Mouse (Mus musculus): ENCODE results near the gene Smarcc1. TPM values are rescaled to one million over a fixed set of nuclear protein-coding genes. Genes with fewer than 3 reads are reported as not detected.

Smarcc1 gene
- polyA plus RNA-seq, 1 experiment from 2014 or later = 120 TPM

DNA sequence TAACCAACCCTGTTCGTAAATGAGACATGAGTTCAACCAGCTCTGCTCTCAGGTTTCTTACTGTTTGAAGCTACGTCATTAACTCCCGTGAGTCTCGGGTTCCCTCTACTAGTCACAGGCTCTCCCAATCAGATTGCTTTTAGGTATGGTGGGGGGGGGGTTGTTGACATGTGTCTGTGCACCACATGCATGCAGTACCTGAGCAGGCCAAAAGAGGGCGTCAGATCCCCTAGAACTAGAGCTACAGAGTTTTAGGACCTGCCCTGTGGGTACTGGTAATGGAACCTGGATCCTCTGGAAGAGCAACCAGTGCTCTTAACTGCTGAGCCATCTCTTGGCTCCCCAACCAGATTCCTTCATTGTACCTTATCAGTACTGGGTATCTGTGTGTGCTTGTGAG, 158.4 kb downstream of the Smarcc1 start:
- 70% methylated on average over 5 of the region's 5 CpGs for WGBS
- Histone ChIP-seq H3K4me1 (ENCODE audit: control insufficient read depth, insufficient read depth, low read length) (no peaks in the 10 kb centered on the region), H3K9me3 (replicated peaks; ENCODE audit: control insufficient read depth, low read length) (no peaks in the 10 kb centered on the region), H3K9ac (ENCODE audit: low read length) (no peak overlapping the region), H3K27ac (ENCODE audit: low read depth, low read length) (no peak overlapping the region), H3K4me3 (ENCODE audit: low read depth, low read length) (no peak overlapping the region), H3K36me3 (ENCODE audit: control insufficient read depth, insufficient read depth, low read length) (no peaks in the 10 kb centered on the region), H3K27me3 (replicated peaks; ENCODE audit: control insufficient read depth, insufficient read depth, low read length) (no peaks in the 10 kb centered on the region), H3K4me2 (ENCODE audit: low read length) (no peak overlapping the region)
- no peak for ATAC-seq
- no peak for DNase-seq (ENCODE audit: low spot score)

- no peak for ATAC-seq
- Histone ChIP-seq H3K4me2 (ENCODE audit: low read length) (no peak overlapping the region), H3K27me3 (replicated peaks; ENCODE audit: control insufficient read depth, insufficient read depth, low read length) (no peaks in the 10 kb centered on the region), H3K36me3 (ENCODE audit: control insufficient read depth, insufficient read depth, low read length) (no peaks in the 10 kb centered on the region), H3K4me3 (ENCODE audit: low read depth, low read length) (no peak overlapping the region), H3K27ac (ENCODE audit: low read depth, low read length) (no peak overlapping the region), H3K4me1 (ENCODE audit: control insufficient read depth, insufficient read depth, low read length) (no peaks in the 10 kb centered on the region), H3K9ac (ENCODE audit: low read length) (no peak overlapping the region), H3K9me3 (replicated peaks; ENCODE audit: control insufficient read depth, low read length) (no peaks in the 10 kb centered on the region)
- WGBS = 48% methylated on average over 8 of the region's 8 CpGs
- DNase-seq (ENCODE audit: low spot score) = no peak
Measured at GRCm38 (mm10) chr9:110277431-110277881, 159.9 kb downstream of the Smarcc1 start.

DNA sequence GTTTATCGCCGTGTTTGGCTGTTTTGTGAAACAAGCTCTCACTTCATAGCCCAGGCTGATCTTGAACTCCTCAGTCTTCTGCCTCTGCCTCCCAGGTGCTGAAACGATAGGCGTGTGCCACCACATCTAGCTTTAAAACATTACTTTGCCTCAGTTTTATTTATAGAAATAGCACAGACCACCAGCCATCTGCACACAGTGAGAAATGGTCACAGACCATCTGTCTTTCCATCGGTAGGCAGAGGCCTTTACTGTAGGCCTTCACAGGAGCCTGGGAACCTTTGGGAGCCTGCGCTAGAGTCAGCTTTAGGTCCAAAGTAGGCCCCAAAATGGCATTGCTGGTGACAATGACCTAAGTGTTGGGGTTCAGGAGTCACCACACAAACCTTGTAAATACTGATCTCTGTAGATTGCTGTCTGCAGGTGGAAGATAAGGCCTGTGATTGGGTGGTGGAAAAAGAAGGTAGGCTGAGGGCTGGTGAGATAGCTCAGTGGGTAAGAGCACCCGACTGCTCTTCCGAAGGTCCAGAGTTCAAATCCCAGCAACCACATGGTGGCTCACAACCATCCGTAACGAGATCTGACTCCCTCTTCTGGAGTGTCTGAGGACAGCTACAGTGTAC, 166.7 kb downstream of the Smarcc1 start:
- H3K27ac ChIP-seq (ENCODE audit: low read depth, low read length) = no peak overlapping the region

DNA sequence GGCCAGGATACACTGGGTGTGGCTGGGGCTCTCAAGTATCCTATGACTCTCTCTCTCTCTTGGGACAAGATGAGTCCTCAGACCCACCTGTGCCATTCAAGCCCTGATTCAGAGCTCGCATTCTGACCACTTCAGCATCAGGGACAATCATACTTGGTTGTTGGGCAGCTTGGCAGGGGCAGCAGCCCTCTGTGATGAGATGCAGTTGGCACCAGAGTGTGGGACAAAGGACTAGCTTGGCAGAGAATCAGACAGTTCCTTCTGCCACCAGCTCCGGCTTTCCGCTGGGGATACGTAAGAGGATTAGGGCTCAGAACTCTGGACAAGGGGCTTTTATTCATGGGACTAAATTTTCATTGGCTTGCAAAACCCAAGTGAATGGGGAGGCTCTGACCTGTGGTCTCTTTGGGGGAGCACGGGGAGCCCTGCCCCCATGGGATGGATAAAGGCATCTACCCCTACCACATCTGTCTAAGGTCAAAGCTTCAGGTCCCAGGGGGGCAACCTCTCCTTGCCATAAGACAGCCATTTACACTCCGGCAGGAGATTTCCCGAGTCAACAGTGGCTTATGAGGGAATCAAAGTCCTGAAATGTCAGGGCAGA, 169.9 kb downstream of the Smarcc1 start:
- peak; percentile 91 for DNase-seq (ENCODE audit: low spot score)
- ATAC-seq = peak; percentile 93
- Histone ChIP-seq H3K4me3 (ENCODE audit: low read depth, low read length) (no peak overlapping the region), H3K9ac (ENCODE audit: low read length) (no peak overlapping the region), H3K27ac (ENCODE audit: low read depth, low read length) (peak overlapping the region; percentile 74), H3K27me3 (replicated peaks; ENCODE audit: control insufficient read depth, insufficient read depth, low read length) (no peaks in the 10 kb centered on the region), H3K4me2 (ENCODE audit: low read length) (no peak overlapping the region), H3K36me3 (ENCODE audit: control insufficient read depth, insufficient read depth, low read length) (no peaks in the 10 kb centered on the region), H3K4me1 (ENCODE audit: control insufficient read depth, insufficient read depth, low read length) (peaks cover 8% of the 10 kb centered on the region), H3K9me3 (replicated peaks; ENCODE audit: control insufficient read depth, low read length) (no peaks in the 10 kb centered on the region)
- WGBS = 23% methylated on average over 7 of the region's 7 CpGs

More for the DNA sequence above, 166.7 kb downstream of the Smarcc1 start:
- Histone ChIP-seq H3K4me2 (ENCODE audit: low read length) (no peak overlapping the region), H3K4me3 (ENCODE audit: low read depth, low read length) (no peak overlapping the region), H3K27me3 (replicated peaks; ENCODE audit: control insufficient read depth, insufficient read depth, low read length) (no peaks in the 10 kb centered on the region), H3K4me1 (ENCODE audit: control insufficient read depth, insufficient read depth, low read length) (peaks cover 8% of the 10 kb centered on the region), H3K36me3 (ENCODE audit: control insufficient read depth, insufficient read depth, low read length) (no peaks in the 10 kb centered on the region), H3K9me3 (replicated peaks; ENCODE audit: control insufficient read depth, low read length) (no peaks in the 10 kb centered on the region), H3K9ac (ENCODE audit: low read length) (no peak overlapping the region)
- no peak for ATAC-seq
- no peak for DNase-seq (ENCODE audit: low spot score)
- whole genome bisulfite sequencing = 90% methylated on average over 8 of the region's 10 CpGs

Small RNAs within 50 kb of the gene (microRNA-seq; reads per million reads assigned to microRNA genes)
- 5.7 reads per million, percentile 27 among the genes with 10 or more reads in this experiment for gene Mir6236

Other genes with a start within 250 kb of the Smarcc1 start
- 15.1 and 15.7 TPM in 2 replicates for gene Cdc25a, start 242.1 kb upstream of the Smarcc1 start, polyA plus RNA-seq (2014; fragmentation: Nextera tagmentation; extraction: Ambion mirVana)
- gene Map4, start 186.2 kb upstream of the Smarcc1 start, polyA plus RNA-seq (2014; fragmentation: Nextera tagmentation; extraction: Ambion mirVana) = 90.6 and 108 TPM in 2 replicates
- 163 and 189 TPM in 2 replicates for gene Dhx30, start 122 bp downstream of the Smarcc1 start, polyA plus RNA-seq (2014; fragmentation: Nextera tagmentation; extraction: Ambion mirVana)
- 49.3 and 64.2 TPM in 2 replicates for gene Cspg5, start 126.1 kb downstream of the Smarcc1 start, polyA plus RNA-seq (2014; fragmentation: Nextera tagmentation; extraction: Ambion mirVana)
- gene Elp6, start 187.5 kb downstream of the Smarcc1 start, polyA plus RNA-seq (2014; fragmentation: Nextera tagmentation; extraction: Ambion mirVana) = 35.4 and 37.0 TPM in 2 replicates
- 24.5 and 35.4 TPM in 2 replicates for gene Scap, start 215.6 kb downstream of the Smarcc1 start, polyA plus RNA-seq (2014; fragmentation: Nextera tagmentation; extraction: Ambion mirVana)